Mouse (Mus musculus) heart, postnatal 0 days (tissue): Measurements from ENCODE around the gene Astn2. TPM values are rescaled to one million over a fixed set of nuclear protein-coding genes. Genes with fewer than 3 reads are reported as not detected.

Experiments
- ATAC-seq: fragments of 200-750 bp; cut with Nextera tagmentation; 2 replicates; pipeline ENCODE4 v1.8.0; 2017; ENCODE audit warnings: low read depth, moderate number of reproducible peaks, moderate library complexity; ENCODE audit not compliant: insufficient read depth
- DNase-seq: peaks from one replicate; pipeline ENCODE4 v3.0.0-alpha.2; 2016; ENCODE audit warnings: low spot score
- H3K27ac ChIP-seq: fragments of 300-500 bp; sonication (generic); 2 replicates; pipeline ENCODE4 v1.5.1; 2014; ENCODE audit warnings: low read depth, mild to moderate bottlenecking
- H3K27me3 ChIP-seq: fragments of 300-500 bp; sonication (generic); 2 replicates; pipeline ENCODE4 v1.6.1; 2014; ENCODE audit warnings: low read length, mixed read lengths; ENCODE audit not compliant: control insufficient read depth, insufficient read depth
- H3K36me3 ChIP-seq: fragments of 300-500 bp; sonication (generic); replicated peaks from 2 replicates; pipeline ENCODE4 v1.6.1; 2014; ENCODE audit warnings: low read length, mixed read lengths; ENCODE audit not compliant: control insufficient read depth, insufficient read depth
- H3K4me1 ChIP-seq: fragments of 300-500 bp; sonication (generic); 2 replicates; pipeline ENCODE4 v1.6.1; 2014; ENCODE audit warnings: antibody characterized with exemption; ENCODE audit not compliant: control insufficient read depth, insufficient read depth
- H3K4me2 ChIP-seq: fragments of 300-500 bp; sonication (generic); 2 replicates; pipeline ENCODE4 v1.6.1; 2014; ENCODE audit warnings: low read depth, mild to moderate bottlenecking, low read length, moderate library complexity
- H3K4me3 ChIP-seq: fragments of 300-500 bp; sonication (generic); 2 replicates; pipeline ENCODE4 v1.5.1; 2014; ENCODE audit warnings: low read depth, low read length
- H3K9ac ChIP-seq: fragments of 300-500 bp; sonication (generic); replicated peaks from 2 replicates; pipeline ENCODE4 v1.6.1; 2014; ENCODE audit warnings: low read depth, low read length, mixed read lengths
- H3K9me3 ChIP-seq: fragments of 300-500 bp; sonication (generic); replicated peaks from 2 replicates; pipeline ENCODE4 v1.6.1; 2016; ENCODE audit warnings: low read length; ENCODE audit not compliant: control insufficient read depth
- CTCF ChIP-seq: IDR thresholded peaks from 2 replicates; pipeline ENCODE4 v1.5.1; 2016; ENCODE audit warnings: antibody characterized with exemption, control low read depth, low read depth
- EP300 ChIP-seq: IDR thresholded peaks from 2 replicates; pipeline ENCODE4 v1.6.1; 2016; ENCODE audit warnings: antibody characterized with exemption, low read depth
- WGBS: fragments of 180-500 bp; shearing (Covaris S2); extraction: QIAGEN DNeasy Blood & Tissue Kit; methylation state at CpG from one replicate; pipeline ENCODE4 v1.1.7; 2014; 5-methylcytosine and 5-hydroxymethylcytosine counted together
- polyA plus RNA-seq: library from polyadenylated mRNA; unstranded; fragments of >200 nt; fragmentation: Nextera tagmentation; extraction: Ambion mirVana; gene quantifications from 2 replicates; pipeline ENCODE4 v1.2.1, GENCODE M21; 2015
- total RNA-seq: library from RNA; depleted of rRNA; stranded (reverse); fragments of >200 nt; gene quantifications from 2 replicates; pipeline ENCODE4 v1.2.3, GENCODE M21; 2014; ENCODE audit warnings: low replicate concordance

Gene Astn2
- total and polyA plus RNA-seq, 2 experiments from 2014 or later = 0.25 to 3.7 TPM

DNA sequence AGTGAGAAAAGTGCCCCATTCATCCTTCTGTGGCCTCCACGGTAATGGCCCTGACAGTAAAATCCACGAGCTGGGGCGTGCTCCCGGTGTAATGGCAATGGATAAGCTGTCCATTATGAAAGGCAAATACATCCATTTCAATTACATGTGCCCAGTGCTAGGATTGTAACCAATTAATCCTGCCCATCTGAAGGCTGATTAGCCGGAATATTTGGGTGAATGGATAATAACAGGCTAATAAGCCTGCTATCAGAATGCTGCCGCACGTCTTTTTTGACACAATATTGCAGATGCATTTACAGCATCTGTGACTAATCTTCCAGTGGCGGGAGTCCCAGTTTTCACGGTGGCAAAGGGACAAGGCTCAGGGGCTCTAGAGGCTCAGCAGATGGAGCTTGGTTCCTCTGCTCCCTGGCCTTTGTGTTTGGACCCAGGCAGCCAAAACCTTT is 189.2 kb downstream of the Astn2 start:
- ATAC-seq (no peak), DNase-seq (no peak)
- Histone ChIP-seq H3K27ac (no peak overlapping the region), H3K9ac (no peak overlapping the region), H3K27me3 (no peaks in the 10 kb centered on the region), H3K4me2 (no peak overlapping the region), H3K9me3 (no peaks in the 10 kb centered on the region), H3K4me3 (no peak overlapping the region), H3K4me1 (no peaks in the 10 kb centered on the region), H3K36me3 (no peaks in the 10 kb centered on the region)
- TF ChIP-seq CTCF (no peak), EP300 (no peak)
- 69% methylated on average over 9 of the region's 9 CpGs for WGBS

DNA sequence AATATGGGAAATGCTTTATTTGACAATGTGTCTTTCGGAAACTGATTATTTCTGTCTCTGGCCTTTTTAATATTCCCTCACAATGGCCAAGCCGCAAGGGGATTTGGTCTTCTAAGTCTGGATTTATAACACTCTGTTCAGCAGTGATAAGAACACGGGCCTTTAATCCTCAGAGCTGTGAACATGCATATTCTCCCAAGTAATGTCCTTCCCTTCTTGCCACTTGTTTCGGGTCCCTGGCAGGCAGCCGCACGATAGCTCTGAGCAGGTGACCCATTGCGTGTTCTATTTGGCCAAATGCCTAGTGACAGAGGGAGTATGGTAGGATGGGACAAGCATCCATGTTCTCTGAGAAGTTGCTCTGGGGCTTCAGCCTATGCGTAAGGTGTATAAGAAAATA is 214.8 kb downstream of the Astn2 start:
- 78% methylated on average over 8 of the region's 8 CpGs for WGBS
- no peaks in the 10 kb centered on the region for H3K4me1 ChIP-seq
- no peaks in the 10 kb centered on the region for H3K36me3 ChIP-seq
- no peak overlapping the region for H3K27ac ChIP-seq
- H3K9me3 ChIP-seq = no peaks in the 10 kb centered on the region
- DNase-seq (no peak), ATAC-seq (no peak)
- no peak overlapping the region for H3K4me2 ChIP-seq
- H3K9ac ChIP-seq = no peak overlapping the region
- no peaks in the 10 kb centered on the region for H3K27me3 ChIP-seq
- TF ChIP-seq CTCF (no peak), EP300 (no peak)
- no peak overlapping the region for H3K4me3 ChIP-seq

DNA sequence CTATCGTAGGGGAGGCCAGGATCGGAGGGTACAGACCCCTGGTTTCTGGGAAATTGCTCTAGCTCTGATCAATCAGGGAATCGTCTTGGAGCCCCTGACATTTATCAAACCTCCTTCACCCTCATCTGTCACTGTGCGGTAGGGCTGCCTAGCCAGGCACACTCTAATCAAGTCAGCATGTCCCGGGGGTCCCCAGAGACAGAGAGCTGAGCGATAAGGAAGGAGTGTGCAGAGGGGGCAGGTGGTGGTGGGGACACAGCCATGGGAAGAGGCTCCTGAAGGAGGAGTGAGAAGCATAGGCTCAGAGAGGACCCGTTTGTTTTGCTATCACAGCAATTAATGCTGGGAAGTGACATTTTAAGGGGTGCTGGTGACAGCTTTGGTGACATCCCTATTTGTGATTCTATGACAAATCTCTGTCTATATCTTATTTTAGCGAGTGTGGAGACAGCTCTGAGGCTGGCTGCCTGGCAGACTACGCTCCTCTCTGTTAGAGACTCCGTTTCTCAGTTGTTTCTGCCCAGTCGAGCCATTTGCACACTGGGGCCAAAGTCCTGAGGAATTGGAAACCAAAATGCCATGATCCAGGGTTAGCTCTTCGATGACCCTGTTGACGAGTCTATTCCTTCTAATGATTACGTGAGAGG is 228.4 kb downstream of the Astn2 start:
- Histone ChIP-seq H3K27ac (no peak overlapping the region), H3K4me2 (no peak overlapping the region), H3K9me3 (no peaks in the 10 kb centered on the region)

DNA sequence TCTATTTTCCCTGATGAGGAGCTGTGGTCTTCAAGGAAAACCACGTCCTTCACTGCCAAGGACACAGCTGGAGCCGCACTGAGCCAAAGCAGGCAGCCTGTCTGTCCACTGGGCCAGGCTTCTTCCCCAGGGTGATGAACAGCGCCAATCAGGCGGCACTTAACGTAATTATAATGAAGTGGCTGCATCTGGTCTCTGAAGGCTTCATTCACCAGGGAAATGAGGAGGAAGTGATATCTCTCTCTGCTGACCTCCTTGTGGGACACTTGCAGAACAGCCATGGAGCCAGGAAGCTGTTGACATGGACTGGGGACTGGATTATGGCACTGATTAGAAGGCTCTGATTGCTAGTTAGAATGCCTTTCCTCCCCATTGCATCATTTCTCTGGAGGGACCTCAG is 232.8 kb downstream of the Astn2 start:
- ATAC-seq = peak; percentile 66; the same call in 1 of the 2 replicates
- H3K4me1 ChIP-seq = peaks cover 14% of the 10 kb centered on the region; the same call in 1 of the 2 replicates
- H3K36me3 ChIP-seq = no peaks in the 10 kb centered on the region
- H3K27ac ChIP-seq = no peak overlapping the region
- no peak overlapping the region for H3K9ac ChIP-seq
- 25% methylated on average over 5 of the region's 5 CpGs for WGBS
- peak; percentile 15 for DNase-seq
- no peaks in the 10 kb centered on the region for H3K9me3 ChIP-seq
- no peaks in the 10 kb centered on the region for H3K27me3 ChIP-seq
- H3K4me3 ChIP-seq = no peak overlapping the region
- no peak for TF ChIP-seq EP300
- no peak for TF ChIP-seq CTCF
- no peak overlapping the region for H3K4me2 ChIP-seq

More for the DNA sequence above, 228.4 kb downstream of the Astn2 start:
- no peak for DNase-seq
- Histone ChIP-seq H3K27me3 (no peaks in the 10 kb centered on the region), H3K36me3 (no peaks in the 10 kb centered on the region), H3K4me1 (peaks cover 9% of the 10 kb centered on the region; the same call in 1 of the 2 replicates), H3K9ac (no peak overlapping the region), H3K4me3 (no peak overlapping the region)
- 44% methylated on average over 14 of the region's 14 CpGs for WGBS
- TF ChIP-seq EP300 = no peak
- TF ChIP-seq CTCF = no peak
- no peak for ATAC-seq

DNA sequence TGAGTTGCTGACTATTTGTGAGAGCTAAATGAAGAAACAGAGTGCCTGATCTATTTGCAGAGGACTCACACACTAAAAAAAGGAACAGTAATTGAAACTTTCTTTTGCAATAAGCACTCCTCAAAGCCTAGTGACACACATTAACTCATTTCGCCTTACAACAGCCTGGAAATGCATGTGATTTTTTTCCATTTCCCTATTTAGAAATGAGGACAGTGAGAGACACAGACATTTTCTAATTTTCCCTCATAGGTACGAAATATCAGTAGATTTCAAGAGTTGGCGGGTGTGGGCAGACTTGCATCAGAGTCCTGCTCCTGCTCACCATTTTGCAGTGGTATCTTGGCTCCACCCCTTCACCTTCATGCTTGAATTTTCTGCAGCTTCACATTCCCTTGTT is 233.6 kb downstream of the Astn2 start:
- no peak for TF ChIP-seq EP300
- TF ChIP-seq CTCF = no peak
- H3K4me1 ChIP-seq = peaks cover 14% of the 10 kb centered on the region; the same call in 1 of the 2 replicates
- H3K27me3 ChIP-seq = no peaks in the 10 kb centered on the region
- whole genome bisulfite sequencing = 90% methylated on average over 3 of the region's 3 CpGs
- DNase-seq (no peak), ATAC-seq (no peak)
- no peak overlapping the region for H3K9ac ChIP-seq
- H3K36me3 ChIP-seq = no peaks in the 10 kb centered on the region
- no peaks in the 10 kb centered on the region for H3K9me3 ChIP-seq
- no peak overlapping the region for H3K27ac ChIP-seq
- H3K4me3 ChIP-seq = no peak overlapping the region
- H3K4me2 ChIP-seq = no peak overlapping the region

DNA sequence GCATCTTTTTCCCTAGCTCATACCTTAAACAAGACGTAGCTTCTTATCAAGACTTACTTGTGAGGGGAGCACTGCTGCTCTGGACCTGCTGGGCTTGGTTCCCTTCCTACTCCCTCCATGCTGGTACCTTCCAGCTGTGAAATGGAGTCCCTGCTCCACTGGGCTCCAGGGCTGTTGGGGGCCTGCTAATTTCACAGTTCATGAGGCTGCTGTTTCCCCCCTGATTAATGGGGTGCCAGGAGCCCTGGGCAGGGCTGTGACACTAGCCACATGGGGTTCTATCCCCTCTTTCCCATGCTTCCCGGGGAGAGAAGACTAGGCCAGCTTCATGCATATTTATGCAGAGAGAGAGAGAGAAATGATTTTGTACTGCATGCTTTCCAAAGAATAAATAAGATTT is 234.9 kb downstream of the Astn2 start:
- no peak for TF ChIP-seq EP300
- TF ChIP-seq CTCF = no peak
- H3K27me3 ChIP-seq = no peaks in the 10 kb centered on the region
- no peaks in the 10 kb centered on the region for H3K9me3 ChIP-seq
- no peak overlapping the region for H3K9ac ChIP-seq
- DNase-seq = no peak
- 48% methylated on average over 2 of the region's 2 CpGs for WGBS
- no peak overlapping the region for H3K4me2 ChIP-seq
- ATAC-seq = no peak
- H3K4me3 ChIP-seq = no peak overlapping the region
- peaks cover 14% of the 10 kb centered on the region; the same call in 1 of the 2 replicates for H3K4me1 ChIP-seq
- no peak overlapping the region for H3K27ac ChIP-seq
- H3K36me3 ChIP-seq = no peaks in the 10 kb centered on the region
